Mouse (Mus musculus): ENCODE measurements at regions not wholly inside any gene's neighbourhood (a gene's known extent, or its start where the extent isn't known, plus 50 kb on each side); places are given as distances from the start of the nearest gene placed in this dataset.

DNA sequence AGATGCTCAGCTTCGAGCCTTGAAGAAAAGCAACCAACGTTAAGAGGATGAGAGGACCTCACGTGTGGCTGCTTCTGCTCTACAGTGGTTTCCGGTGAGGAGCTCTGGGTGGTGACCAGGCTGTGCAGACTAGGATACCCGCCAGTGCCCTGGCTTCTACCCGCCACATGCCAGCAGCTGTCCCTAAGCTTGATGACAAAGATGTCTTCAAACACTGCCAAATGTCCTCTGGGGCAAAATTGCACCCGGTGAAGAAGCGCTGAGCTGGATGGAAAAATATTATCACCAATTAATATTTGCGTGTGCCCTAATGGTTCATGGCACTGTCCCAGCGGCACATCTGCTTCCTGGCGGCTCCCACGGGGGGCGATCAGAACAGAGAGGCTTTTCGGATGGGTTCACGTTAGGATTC, 271.1 kb downstream of the Rngtt start:
- TF ChIP-seq POLR2A (IDR thresholded peaks at IDR 0.05; ENCODE audit: extremely low read depth, insufficient read depth, low read length) (no peak), CTCF (IDR thresholded peaks at IDR 0.05; ENCODE audit: extremely low read depth, insufficient read depth, low read length) (no peak)

Data from cortical plate, adult 2 months (tissue).